Mouse (Mus musculus) skeletal muscle tissue, postnatal 0 days (tissue): ENCODE data around the gene Atp1a3. TPM values are rescaled to one million over a fixed set of nuclear protein-coding genes. Genes with fewer than 3 reads are reported as not detected.

Experiments
- microRNA-seq, 2 experiments: library from miRNA; unstranded; fragments of <30 nt; microRNA quantifications; one replicate each; pipeline ENCODE4; 2016
- polyA plus RNA-seq: library from polyadenylated mRNA; unstranded; fragments of >200 nt; fragmentation: Nextera tagmentation; extraction: Ambion mirVana; gene quantifications from 2 replicates; pipeline ENCODE4 v1.2.1, GENCODE M21; 2015

The Atp1a3 gene
- polyA plus RNA-seq = 0.13 and 0.19 TPM in 2 replicates

DNA sequence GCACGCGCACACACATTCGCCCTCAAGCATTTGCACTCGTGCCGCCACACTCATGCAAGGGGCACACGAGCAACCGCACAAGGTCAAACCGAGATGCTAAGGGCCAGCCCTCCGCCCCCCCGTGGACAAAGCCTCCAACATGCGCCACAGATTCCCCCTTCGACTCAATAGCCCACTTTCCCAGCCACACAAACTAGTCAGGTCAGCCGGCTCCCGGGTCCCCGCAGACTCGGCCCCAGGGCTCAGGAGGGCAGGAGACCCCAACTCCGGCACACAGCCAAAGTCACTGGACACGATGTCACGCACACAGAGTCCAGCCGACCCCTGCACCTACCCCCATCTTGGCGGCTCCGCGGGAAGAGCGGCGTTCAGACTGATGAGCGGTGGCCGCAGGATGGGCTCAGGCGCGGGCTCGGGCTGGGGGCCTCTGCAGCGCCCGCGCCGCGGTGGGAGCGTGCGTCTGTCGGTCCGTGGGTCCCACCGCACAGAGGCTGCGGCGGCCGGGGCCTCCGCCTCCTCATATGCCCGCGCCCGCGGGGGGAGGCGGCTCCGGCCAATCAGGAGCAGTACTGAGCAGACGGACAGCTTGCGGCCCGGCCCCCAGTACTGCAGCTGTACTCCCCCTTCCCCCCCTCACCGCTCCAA, at the start of gene Atp1a3:
Gene Atp1a3, minus strand, starts transcription at position 538 of the 645 bp plus-strand sequence.

GRCm38 (mm10) chr7:24971972-24972893, 33.5 kb downstream of the Atp1a3 start, which contains the start of gene Rabac1:
Rabac1 (minus strand) TSS chr7:24972754.

DNA sequence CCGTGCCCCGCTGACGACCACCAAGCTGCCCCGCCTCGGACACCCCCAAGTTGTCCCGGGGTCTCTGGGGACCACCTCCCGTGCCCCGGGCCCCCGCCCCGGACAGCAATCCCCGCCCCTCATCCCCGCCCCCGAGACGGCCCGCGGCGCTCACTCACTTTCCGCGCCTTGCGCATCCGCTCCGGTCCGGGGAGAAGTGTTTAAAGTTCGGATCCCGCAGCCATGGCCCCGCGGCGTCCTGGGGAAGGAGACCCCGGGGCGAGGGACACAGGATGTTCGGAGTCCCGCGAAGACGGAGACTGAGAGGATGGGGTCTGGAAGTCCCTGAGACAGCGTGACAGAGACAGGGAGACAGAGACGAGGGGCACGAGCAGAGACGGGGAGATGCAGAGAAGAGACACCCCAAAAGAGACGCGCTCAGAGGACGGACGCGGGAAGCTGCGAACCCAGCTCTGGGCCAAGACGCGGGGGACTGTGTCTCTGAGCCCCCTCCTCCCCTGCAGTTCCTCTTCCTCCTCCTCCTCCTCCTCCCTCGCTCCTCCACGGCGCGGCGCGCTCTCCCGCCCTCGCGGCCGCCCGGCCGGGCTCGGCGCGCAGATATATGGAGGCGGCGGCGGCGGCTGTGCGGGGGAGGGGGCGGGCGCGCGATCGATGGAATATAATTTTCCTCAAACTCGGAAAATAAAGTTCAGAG, 61.4 kb downstream of the Atp1a3 start, which contains the start of gene Gm4881:
Gene Gm4881, minus strand, starts transcription at position 238 of the 694 bp plus-strand sequence.

Small RNA genes lying within 50 kb of the gene (microRNA-seq; reads per million reads assigned to microRNA genes)
- gene Mir7046 (0.71 to 0.85 reads per million in 2 experiments), gene Mir7047 (0 reads per million in 2 experiments)

Other genes with a start within 250 kb of the Atp1a3 start
- gene Cd177, start 245.6 kb downstream of the Atp1a3 start, polyA plus RNA-seq = 0.05 and 0.07 TPM in 2 replicates
- gene Ceacam10, start 228.8 kb downstream of the Atp1a3 start, polyA plus RNA-seq = not detected in 2 replicates
- 7.4 and 9.8 TPM in 2 replicates for gene Gm9844, start 143.7 kb downstream of the Atp1a3 start, polyA plus RNA-seq
- not detected in 2 replicates for gene Lypd4, start 136.0 kb downstream of the Atp1a3 start, polyA plus RNA-seq
- not detected in 2 replicates for gene Dmrtc2, start 135.9 kb downstream of the Atp1a3 start, polyA plus RNA-seq
- gene Rps19, start 121.6 kb downstream of the Atp1a3 start, polyA plus RNA-seq = 1,449 and 1,636 TPM in 2 replicates
- gene Cd79a, start 108.6 kb downstream of the Atp1a3 start, polyA plus RNA-seq = 0.29 and 0.58 TPM in 2 replicates
- gene Arhgef1, start 103.0 kb downstream of the Atp1a3 start, polyA plus RNA-seq = 39.1 and 44.5 TPM in 2 replicates
- gene Gm4881, start 61.5 kb downstream of the Atp1a3 start, polyA plus RNA-seq = not detected in 2 replicates
- gene Rabac1, start 33.2 kb downstream of the Atp1a3 start, polyA plus RNA-seq = 237 and 250 TPM in 2 replicates
- gene Grik5, start 66.4 kb upstream of the Atp1a3 start, polyA plus RNA-seq = 1.5 and 2.2 TPM in 2 replicates
- gene Zfp574, start 66.6 kb upstream of the Atp1a3 start, polyA plus RNA-seq = 9.0 and 9.4 TPM in 2 replicates
- gene Pou2f2, start 173.8 kb upstream of the Atp1a3 start, polyA plus RNA-seq = 0.42 and 0.46 TPM in 2 replicates
- 6.5 and 7.9 TPM in 2 replicates for gene Dedd2, start 214.7 kb upstream of the Atp1a3 start, polyA plus RNA-seq
- 1.4 and 1.8 TPM in 2 replicates for gene Zfp526, start 215.5 kb upstream of the Atp1a3 start, polyA plus RNA-seq
- 6.6 and 8.2 TPM in 2 replicates for gene Gsk3a, start 231.9 kb upstream of the Atp1a3 start, polyA plus RNA-seq
- 5.6 and 8.0 TPM in 2 replicates for gene Erf, start 244.8 kb upstream of the Atp1a3 start, polyA plus RNA-seq